Mouse (Mus musculus) neural tube, embryonic 13.5 days (tissue): ENCODE measurements at regions not wholly inside any gene's neighbourhood (a gene's known extent, or its start where the extent isn't known, plus 50 kb on each side); places are given as distances from the start of the nearest gene placed in this dataset.

Experiments
- ATAC-seq: fragments of 200-750 bp; cut with Nextera tagmentation; 2 replicates; pipeline ENCODE4 v1.8.0; 2017; ENCODE audit warnings: low read depth, mild to moderate bottlenecking, moderate TSS enrichment, moderate library complexity
- H3K27ac ChIP-seq: fragments of 300-500 bp; sonication (generic); replicated peaks from 2 replicates; pipeline ENCODE4 v1.5.1; 2015; ENCODE audit warnings: moderate library complexity, mild to moderate bottlenecking, inconsistent platforms
- H3K27me3 ChIP-seq: fragments of 300-500 bp; sonication (generic); 2 replicates; pipeline ENCODE4 v1.6.1; 2015; ENCODE audit warnings: mild to moderate bottlenecking, inconsistent platforms
- H3K36me3 ChIP-seq: fragments of 300-500 bp; sonication (generic); 2 replicates; pipeline ENCODE4 v1.6.1; 2015; ENCODE audit warnings: mild to moderate bottlenecking, inconsistent platforms
- H3K4me1 ChIP-seq: fragments of 300-500 bp; sonication (generic); replicated peaks from 2 replicates; pipeline ENCODE4 v1.6.1; 2015; ENCODE audit warnings: inconsistent platforms
- H3K4me2 ChIP-seq: fragments of 300-500 bp; sonication (generic); 2 replicates; pipeline ENCODE4 v1.6.1; 2015; ENCODE audit warnings: inconsistent platforms, mild to moderate bottlenecking, moderate library complexity
- H3K4me3 ChIP-seq: fragments of 300-500 bp; sonication (generic); 2 replicates; pipeline ENCODE4 v1.5.1; 2015; ENCODE audit warnings: mild to moderate bottlenecking, inconsistent platforms
- H3K9ac ChIP-seq: fragments of 300-500 bp; sonication (generic); 2 replicates; pipeline ENCODE4 v1.6.1; 2015; ENCODE audit warnings: moderate library complexity, mild to moderate bottlenecking, inconsistent platforms
- H3K9me3 ChIP-seq: fragments of 300-500 bp; sonication (generic); 2 replicates; pipeline ENCODE4 v1.6.1; 2016; ENCODE audit warnings: inconsistent platforms
- WGBS: fragments of 180-500 bp; shearing (Covaris S2); methylation state at CpG from one replicate; pipeline ENCODE4 v1.1.7; 2015; 5-methylcytosine and 5-hydroxymethylcytosine counted together

DNA sequence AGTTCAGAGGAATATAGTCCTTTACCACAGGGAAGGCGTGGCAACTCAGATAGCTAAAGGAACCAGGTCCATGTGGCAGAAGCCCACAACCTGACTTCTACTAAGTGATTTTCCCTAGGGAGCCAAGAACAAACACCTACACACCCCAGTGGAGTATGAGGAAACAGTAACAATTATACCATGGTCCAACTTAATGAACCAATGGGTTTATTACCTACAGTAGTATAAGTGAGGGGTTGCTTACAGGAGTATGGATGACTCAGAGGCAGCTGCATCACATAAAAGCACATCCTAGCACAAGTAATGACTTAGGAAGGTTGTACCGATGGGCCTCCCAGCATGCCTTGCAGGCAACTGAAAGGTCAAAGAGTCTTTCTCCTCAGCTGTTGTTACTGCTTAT, 98.7 kb upstream of the Cul1 start:
- H3K4me3 ChIP-seq = no peak overlapping the region
- no peak overlapping the region for H3K9ac ChIP-seq
- no peak overlapping the region for H3K27ac ChIP-seq
- H3K36me3 ChIP-seq = no peaks in the 10 kb centered on the region
- no peak overlapping the region for H3K4me2 ChIP-seq
- H3K9me3 ChIP-seq = no peaks in the 10 kb centered on the region
- H3K4me1 ChIP-seq = no peaks in the 10 kb centered on the region
- 94% methylated on average over 2 of the region's 2 CpGs for WGBS
- no peak for ATAC-seq
- no peaks in the 10 kb centered on the region for H3K27me3 ChIP-seq

DNA sequence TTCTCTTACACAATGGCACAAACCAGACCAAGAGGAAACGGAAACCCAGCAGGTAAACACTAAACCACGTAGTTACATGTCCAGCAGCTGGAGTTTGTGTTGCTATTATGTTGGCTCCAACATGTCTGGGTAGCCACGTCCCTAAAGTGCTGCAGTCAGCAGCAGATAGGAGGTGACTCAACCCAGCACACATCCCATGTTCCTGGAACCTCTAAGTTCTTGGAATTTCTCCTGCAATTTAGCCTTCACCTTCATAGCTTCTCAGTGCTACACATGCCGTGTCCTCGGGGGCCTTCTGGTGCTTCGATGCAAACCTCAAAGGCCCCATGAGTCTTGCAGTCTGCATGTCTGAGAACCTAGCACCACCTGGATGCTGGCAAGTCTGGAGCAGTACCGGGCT, 97.7 kb upstream of the Cul1 start:
- no peaks in the 10 kb centered on the region for H3K9me3 ChIP-seq
- H3K9ac ChIP-seq = no peak overlapping the region
- no peak for ATAC-seq
- 86% methylated on average over 7 of the region's 7 CpGs for WGBS
- no peak overlapping the region for H3K27ac ChIP-seq
- H3K4me2 ChIP-seq = no peak overlapping the region
- no peaks in the 10 kb centered on the region for H3K27me3 ChIP-seq
- H3K4me3 ChIP-seq = no peak overlapping the region
- H3K4me1 ChIP-seq = no peaks in the 10 kb centered on the region
- no peaks in the 10 kb centered on the region for H3K36me3 ChIP-seq

DNA sequence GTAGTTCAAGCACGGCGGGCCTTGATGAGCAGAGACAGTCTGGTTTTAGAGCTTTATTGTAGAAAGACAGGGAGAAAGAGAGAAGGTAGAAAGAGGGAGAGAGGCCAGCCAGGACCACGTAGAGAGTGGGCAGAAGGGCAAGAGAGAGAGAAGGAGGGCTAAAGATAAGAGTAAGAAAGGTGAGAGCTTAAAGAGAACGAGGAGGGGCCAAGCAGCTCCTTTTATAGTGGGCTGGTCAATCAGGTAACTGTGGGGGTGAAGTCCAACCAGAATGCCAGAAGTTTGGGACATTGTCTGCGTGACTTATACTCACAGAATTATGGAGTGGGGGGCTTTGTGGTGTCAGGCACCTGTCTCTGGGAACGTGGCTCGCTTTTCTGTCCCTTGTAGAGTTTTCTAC, 96.7 kb upstream of the Cul1 start:
- WGBS = 77% methylated on average over 7 of the region's 7 CpGs
- no peak overlapping the region for H3K4me3 ChIP-seq
- H3K36me3 ChIP-seq = no peaks in the 10 kb centered on the region
- H3K4me1 ChIP-seq = no peaks in the 10 kb centered on the region
- H3K9ac ChIP-seq = no peak overlapping the region
- no peaks in the 10 kb centered on the region for H3K9me3 ChIP-seq
- no peak for ATAC-seq
- H3K4me2 ChIP-seq = no peak overlapping the region
- no peaks in the 10 kb centered on the region for H3K27me3 ChIP-seq
- H3K27ac ChIP-seq = no peak overlapping the region

DNA sequence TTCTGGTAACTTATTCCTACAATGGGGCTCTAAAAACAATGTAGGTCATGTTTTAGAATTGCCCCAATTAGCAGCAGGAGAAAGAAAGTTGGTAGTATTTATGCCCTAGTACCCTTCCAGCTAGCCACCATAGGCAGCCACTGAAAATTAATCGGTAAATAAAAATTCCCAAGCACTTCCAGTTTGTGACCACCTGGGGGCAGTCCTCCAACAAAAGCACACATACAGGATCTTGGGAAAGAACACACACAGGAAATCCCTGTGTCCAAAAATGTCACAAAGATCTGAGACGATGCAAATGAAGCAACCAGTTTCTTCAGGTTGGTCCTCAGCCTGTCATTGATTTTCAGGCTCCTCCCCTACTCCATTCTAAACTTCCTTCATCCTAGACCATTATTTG, 94.5 kb upstream of the Cul1 start:
- 50% methylated on average over 2 of the region's 2 CpGs for WGBS
- ATAC-seq = no peak
- Histone ChIP-seq H3K4me2 (no peak overlapping the region), H3K9me3 (no peaks in the 10 kb centered on the region), H3K4me1 (no peaks in the 10 kb centered on the region), H3K27me3 (no peaks in the 10 kb centered on the region), H3K36me3 (no peaks in the 10 kb centered on the region), H3K4me3 (no peak overlapping the region), H3K9ac (no peak overlapping the region), H3K27ac (no peak overlapping the region)

DNA sequence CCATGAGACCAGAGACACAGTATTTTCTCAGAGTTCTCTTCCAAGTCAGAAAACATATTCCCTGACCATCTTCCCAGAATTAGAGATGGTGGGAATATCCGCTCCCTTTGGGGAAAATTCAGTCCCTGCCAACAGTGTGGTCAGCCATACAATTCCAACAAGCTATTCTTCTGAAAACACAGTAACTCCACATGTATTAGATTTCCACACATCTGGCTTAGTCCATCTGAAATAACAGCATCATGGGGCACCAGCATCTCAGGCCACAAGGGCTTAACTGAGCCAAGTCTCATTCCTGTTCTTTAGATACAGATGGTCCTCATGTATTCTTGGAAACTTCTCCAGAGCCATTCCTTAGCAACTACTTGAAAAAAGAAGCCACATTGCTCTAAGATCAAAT, 89.2 kb upstream of the Cul1 start:
- no peaks in the 10 kb centered on the region for H3K36me3 ChIP-seq
- no peak overlapping the region for H3K27ac ChIP-seq
- no peak overlapping the region for H3K4me2 ChIP-seq
- no peak overlapping the region for H3K9ac ChIP-seq
- WGBS = 90% methylated on average over 1 of the region's 1 CpGs
- no peak overlapping the region for H3K4me3 ChIP-seq
- no peaks in the 10 kb centered on the region for H3K9me3 ChIP-seq
- H3K27me3 ChIP-seq = no peaks in the 10 kb centered on the region
- no peak for ATAC-seq
- H3K4me1 ChIP-seq = peaks cover 19% of the 10 kb centered on the region

DNA sequence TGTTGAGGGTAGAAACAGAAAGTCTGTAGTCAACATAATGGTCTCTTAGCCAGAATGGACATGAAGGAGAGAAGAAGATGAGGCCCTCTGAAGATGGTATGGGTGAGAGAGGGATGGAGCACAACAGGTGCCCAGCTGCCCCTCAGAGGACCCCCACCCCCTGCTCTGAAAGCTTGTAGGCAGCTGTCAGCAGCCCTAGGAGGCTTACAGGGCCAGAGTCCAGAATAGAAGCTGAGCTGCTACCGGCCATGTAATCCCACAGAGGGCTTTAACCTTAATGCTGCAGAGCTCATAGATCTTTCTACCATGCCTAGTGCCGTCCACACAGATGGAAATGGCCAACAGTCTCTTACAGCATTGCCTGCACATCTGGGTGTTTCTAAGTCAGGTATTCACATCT, 88.6 kb upstream of the Cul1 start:
- no peaks in the 10 kb centered on the region for H3K9me3 ChIP-seq
- ATAC-seq = no peak
- no peak overlapping the region for H3K27ac ChIP-seq
- 40% methylated on average over 2 of the region's 2 CpGs for WGBS
- H3K4me3 ChIP-seq = no peak overlapping the region
- H3K27me3 ChIP-seq = no peaks in the 10 kb centered on the region
- H3K9ac ChIP-seq = no peak overlapping the region
- H3K4me2 ChIP-seq = no peak overlapping the region
- H3K36me3 ChIP-seq = no peaks in the 10 kb centered on the region
- H3K4me1 ChIP-seq = peaks cover 19% of the 10 kb centered on the region

GRCm38 (mm10) chr6:47365651-47366645, 87.2 kb upstream of the Cul1 start:
- H3K4me3 ChIP-seq = no peak overlapping the region
- ATAC-seq = peak; percentile 44; the same call in 1 of the 2 replicates
- 47% methylated on average over 5 of the region's 5 CpGs for WGBS
- no peak overlapping the region for H3K9ac ChIP-seq
- no peaks in the 10 kb centered on the region for H3K9me3 ChIP-seq
- H3K4me1 ChIP-seq = peaks cover 19% of the 10 kb centered on the region
- H3K27me3 ChIP-seq = no peaks in the 10 kb centered on the region
- peak overlapping the region; percentile 15; the same call in 1 of the 2 replicates for H3K27ac ChIP-seq
- H3K36me3 ChIP-seq = no peaks in the 10 kb centered on the region
- H3K4me2 ChIP-seq = no peak overlapping the region

- Histone ChIP-seq H3K4me3 (no peak overlapping the region), H3K27me3 (no peaks in the 10 kb centered on the region), H3K36me3 (no peaks in the 10 kb centered on the region), H3K9ac (no peak overlapping the region), H3K27ac (peak overlapping the region; percentile 67), H3K4me1 (peaks cover 19% of the 10 kb centered on the region), H3K4me2 (peak overlapping the region; percentile 21; the same call in 1 of the 2 replicates), H3K9me3 (no peaks in the 10 kb centered on the region)
- ATAC-seq = peak; percentile 87
- 12% methylated on average over 2 of the region's 2 CpGs for WGBS
Observed at GRCm38 (mm10) chr6:47367461-47367860, 85.7 kb upstream of the Cul1 start.

DNA sequence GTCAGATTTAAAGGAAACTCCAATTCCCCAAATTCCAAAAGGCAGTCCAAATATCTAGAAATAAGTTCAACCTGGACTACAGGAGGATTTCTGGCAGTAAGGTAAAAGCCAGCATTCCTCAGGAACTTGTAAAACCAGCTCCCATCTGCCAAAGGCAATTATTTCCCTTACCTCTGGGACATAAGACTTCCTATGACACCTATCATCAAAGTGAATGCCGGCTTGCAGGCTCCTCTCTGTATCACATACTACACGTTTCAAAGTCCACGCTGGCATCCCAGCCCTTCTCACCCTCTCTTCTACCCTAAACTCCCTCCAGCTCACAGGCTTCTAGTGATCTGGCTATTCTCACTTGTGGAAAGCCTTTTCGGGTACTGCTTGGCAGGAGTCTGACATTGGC, 77.5 kb upstream of the Cul1 start:
- Histone ChIP-seq H3K9me3 (no peaks in the 10 kb centered on the region), H3K27me3 (no peaks in the 10 kb centered on the region), H3K4me3 (no peak overlapping the region), H3K4me2 (no peak overlapping the region), H3K4me1 (no peaks in the 10 kb centered on the region), H3K9ac (no peak overlapping the region), H3K27ac (no peak overlapping the region), H3K36me3 (no peaks in the 10 kb centered on the region)
- 82% methylated on average over 4 of the region's 4 CpGs for WGBS
- no peak for ATAC-seq

DNA sequence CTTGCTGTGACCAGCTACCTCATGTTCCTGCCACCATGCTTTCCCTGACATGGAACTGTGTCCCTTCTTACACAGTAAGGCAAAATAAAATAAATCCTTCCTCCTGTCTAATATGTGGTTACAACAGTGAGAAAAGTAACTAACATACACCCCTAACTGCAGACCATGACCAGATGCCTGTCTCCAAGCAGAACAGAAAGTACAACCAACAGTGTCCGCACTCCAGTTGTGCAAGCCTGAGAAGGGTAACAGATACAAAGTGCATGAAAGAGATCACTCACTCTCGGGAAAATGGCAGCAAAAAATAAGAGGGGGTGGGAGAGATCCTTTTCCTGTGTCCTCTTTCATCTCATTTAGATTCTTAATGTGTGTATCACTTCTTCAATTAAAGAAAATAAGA, 71.7 kb upstream of the Cul1 start:
- Histone ChIP-seq H3K9ac (no peak overlapping the region), H3K4me1 (no peaks in the 10 kb centered on the region), H3K4me2 (no peak overlapping the region), H3K9me3 (no peaks in the 10 kb centered on the region), H3K36me3 (no peaks in the 10 kb centered on the region), H3K4me3 (no peak overlapping the region), H3K27ac (no peak overlapping the region), H3K27me3 (no peaks in the 10 kb centered on the region)
- 82% methylated on average over 2 of the region's 2 CpGs for WGBS
- ATAC-seq = no peak

DNA sequence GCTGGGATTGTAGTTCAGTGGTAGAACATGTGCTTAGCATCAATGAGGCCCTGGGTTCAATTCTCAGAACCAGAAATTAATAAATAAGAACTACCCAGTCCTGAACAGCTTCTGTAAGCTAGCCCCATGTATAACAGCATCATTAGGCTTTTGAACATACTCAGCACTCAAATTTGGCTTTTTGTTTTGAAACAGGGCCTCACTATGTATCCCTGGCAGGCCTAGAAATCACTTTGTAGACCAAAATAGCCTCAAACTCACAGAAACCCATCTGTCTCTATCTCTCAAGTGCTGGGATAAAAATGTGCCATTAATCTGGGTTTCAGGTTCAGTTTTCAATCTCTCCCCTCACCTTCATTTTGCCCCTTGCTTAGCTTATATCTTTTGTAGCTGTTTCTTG, 66.6 kb upstream of the Cul1 start:
- Histone ChIP-seq H3K36me3 (no peaks in the 10 kb centered on the region), H3K4me3 (no peak overlapping the region), H3K27me3 (no peaks in the 10 kb centered on the region), H3K4me2 (no peak overlapping the region), H3K4me1 (peaks cover 15% of the 10 kb centered on the region), H3K27ac (no peak overlapping the region), H3K9ac (no peak overlapping the region), H3K9me3 (no peaks in the 10 kb centered on the region)
- ATAC-seq = no peak

GRCm38 (mm10) chr6:47389908-47390307, 63.3 kb upstream of the Cul1 start:
- no peaks in the 10 kb centered on the region for H3K9me3 ChIP-seq
- peak; percentile 74 for ATAC-seq

More at GRCm38 (mm10) chr6:47389908-47390307, 63.3 kb upstream of the Cul1 start:
- 22% methylated on average over 4 of the region's 4 CpGs for whole genome bisulfite sequencing
- H3K27me3 ChIP-seq = no peaks in the 10 kb centered on the region
- no peak overlapping the region for H3K4me3 ChIP-seq
- no peak overlapping the region for H3K4me2 ChIP-seq
- H3K27ac ChIP-seq = no peak overlapping the region
- H3K36me3 ChIP-seq = no peaks in the 10 kb centered on the region
- no peak overlapping the region for H3K9ac ChIP-seq
- peaks cover 18% of the 10 kb centered on the region for H3K4me1 ChIP-seq
